Mouse (Mus musculus): Measurements from ENCODE around the gene Mtmr3.

Gene Mtmr3

DNA sequence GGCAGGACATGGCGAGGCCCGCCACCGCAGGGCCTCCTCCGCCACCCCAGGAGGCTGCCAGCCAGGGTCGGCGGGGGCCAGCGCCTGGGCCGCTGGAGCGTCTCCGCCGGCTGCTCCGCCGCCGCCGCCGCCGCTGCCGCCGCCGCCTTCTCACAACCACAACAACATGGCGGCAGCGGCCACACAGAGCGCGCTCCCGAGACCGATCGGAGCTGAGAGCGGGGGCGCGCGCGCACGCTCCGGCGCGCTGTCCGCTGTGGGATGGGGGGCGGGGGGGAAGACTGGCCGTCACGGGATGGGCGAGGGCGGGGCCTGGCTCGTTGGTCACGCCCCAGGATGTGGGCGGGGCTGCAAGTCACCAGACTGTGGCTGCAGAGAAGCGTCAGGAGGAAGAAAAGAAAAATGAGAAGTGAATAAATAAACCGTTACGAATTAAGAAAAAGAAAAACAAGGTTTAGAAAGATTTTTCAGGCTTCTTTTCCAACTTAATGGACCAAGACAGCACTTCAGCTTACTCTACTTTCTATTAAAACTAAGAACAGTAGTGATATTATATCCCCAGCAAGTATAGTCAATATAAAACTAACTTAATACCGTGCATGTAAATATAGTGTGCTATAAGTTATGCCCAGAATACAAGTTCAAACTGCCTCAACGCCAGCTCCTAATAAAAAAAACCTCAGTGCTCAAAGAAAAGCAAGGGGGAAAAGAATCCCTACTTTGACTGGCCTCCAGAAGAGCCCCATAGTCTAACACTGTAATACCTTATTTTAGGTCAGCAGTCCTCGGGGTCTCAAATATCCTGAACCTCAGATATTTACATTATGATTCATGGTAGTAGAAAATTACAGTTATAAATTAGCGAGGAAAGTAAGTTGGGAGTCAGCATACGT lies at the start of gene Mtmr3:
Gene Mtmr3, minus strand, starts transcription at position 256 of the 893 bp plus-strand sequence.
- peak; percentile 88 for DNase-seq (ENCODE audit: low read depth, low spot score)

DNA sequence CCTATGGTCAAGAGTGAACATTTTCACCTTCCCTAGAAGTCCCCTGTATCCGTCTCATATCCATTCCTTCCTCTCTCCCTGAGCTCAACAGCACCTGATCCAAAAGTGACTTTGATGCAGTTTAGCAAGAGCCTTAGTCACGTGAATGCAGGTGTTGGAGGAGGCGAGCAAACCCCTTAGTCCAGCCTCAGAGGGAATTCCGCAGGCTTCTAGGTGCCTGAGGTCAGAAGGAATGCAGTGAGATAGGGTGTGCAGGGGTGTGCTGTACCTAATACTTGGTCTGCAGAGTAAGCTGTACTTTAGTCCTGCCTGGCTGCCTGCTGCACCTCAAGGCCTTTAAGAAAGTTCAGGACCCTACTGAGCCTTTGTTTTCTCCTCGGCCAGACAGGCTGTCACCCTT lies 49.1 kb upstream of the Mtmr3 start:
- no peak for DNase-seq (ENCODE audit: low read depth, low spot score)

DNA sequence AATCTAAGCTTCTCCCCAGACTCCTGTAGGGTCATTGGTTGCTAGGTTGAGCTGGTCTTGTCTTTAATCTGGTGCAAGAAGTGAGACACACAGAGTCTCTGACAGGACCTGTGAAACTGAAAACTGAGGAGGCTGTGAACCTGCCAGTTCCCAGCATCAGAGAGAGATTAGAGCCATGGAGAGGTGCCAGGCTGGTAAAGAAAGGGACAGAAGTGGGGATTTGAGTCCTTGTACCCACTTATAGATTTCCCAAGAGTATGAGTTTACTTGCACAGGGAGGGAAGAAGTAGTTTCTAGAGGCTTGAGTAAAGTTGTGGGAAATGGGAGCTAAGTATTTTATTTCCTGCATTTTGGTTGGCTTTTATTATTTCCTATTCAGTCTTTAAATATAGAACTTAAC lies 46.5 kb upstream of the Mtmr3 start:
- DNase-seq (ENCODE audit: low read depth, low spot score) = no peak

DNA sequence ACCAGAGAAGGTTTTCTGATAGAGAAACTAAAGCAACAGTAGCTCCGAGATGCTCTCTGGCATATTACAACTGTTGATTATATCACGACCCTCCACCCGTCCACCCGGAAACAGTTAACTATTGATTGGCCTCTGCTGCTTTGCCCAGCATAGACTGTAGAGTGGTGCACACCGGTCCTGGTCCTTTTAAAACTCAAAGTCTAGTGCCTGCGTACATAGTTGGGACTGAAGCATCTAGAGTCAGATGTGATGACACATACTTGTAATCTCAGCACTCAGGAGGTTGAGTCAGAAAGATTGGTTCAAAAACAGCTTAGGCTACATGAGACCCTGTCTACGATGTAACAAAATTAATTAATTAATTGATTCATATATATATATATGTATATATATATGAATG lies 43.6 kb upstream of the Mtmr3 start:
- no peak for DNase-seq (ENCODE audit: low read depth, low spot score)

GRCm38 (mm10) chr11:4637534-4638234 lies 43.0 kb upstream of the Mtmr3 start, which contains the start of gene Ascc2:
Ascc2 (plus strand) TSS chr11:4637747.
- DNase-seq (ENCODE audit: low read depth, low spot score) = peak; percentile 69

DNA sequence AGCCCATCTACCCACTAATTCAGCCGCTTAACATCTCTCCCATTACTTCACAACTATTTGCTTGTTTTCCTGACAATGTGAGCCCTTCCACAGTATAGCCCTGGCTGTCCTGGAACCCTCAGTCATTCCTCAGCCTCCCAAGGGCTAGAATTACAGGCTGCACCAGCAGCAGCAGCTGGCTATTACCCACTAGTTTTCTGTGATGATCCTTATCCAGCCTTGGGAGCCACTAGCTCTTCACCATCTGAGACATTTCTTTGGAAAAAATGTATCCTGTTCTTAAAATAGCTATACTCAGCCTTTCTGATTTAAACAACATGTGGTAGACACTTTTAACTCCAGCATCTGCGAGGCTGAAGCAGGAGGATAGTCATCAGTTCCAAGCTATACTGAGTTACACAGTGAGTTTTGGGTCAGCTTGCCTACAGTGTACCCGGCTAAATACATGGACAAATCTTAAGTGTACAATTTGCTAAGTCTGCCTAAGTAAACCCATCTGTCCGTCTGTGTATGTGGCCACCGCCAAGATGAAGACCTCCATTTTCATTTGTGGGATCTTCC lies 42.2 kb upstream of the Mtmr3 start:
- DNase-seq (ENCODE audit: low read depth, low spot score) = no peak

DNA sequence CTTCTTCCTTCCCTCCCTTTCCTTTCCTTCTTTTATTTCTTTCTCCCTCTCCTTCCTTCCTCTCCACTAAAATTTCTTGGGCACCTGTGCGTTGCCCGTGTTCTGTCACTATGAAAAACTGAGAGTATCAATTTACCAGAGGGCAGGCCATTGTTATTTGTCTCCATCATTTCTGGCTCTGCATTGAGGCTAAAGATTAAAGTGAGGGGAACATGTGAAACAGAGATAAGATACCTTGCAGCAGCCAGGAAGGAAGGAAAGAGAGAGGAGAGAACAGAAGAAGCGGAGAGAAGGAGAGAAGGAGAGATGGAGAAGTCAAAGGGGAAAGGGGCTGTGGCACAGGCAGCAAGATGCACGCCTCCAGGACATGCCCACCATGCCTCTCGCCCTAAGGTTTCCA lies 39.7 kb upstream of the Mtmr3 start:
- DNase-seq (ENCODE audit: low read depth, low spot score) = no peak

DNA sequence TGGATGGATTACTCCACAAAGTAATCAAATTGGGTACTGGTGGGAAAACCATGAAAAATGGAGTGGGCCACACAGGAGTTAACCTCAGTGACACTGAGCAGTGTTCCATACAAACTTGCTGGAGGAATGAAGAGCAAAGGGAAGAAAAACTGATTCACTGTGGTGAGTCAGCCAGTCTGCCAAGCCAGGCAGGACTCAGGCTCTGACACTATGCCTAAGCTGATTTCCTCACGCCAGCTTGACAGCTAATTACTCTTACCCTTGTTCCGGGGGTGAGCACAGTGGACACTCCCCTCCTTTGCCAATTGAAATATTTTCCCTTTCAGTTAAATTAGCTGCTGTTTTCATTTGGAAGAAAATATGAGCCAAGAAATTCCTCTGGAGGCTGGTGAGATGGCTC lies 38.8 kb upstream of the Mtmr3 start:
- no peak for DNase-seq (ENCODE audit: low read depth, low spot score)

- no peak for DNase-seq (ENCODE audit: low read depth, low spot score)
These were observed 35.2 kb upstream of the Mtmr3 start for GRCm38 (mm10) chr11:4629861-4630280.

DNA sequence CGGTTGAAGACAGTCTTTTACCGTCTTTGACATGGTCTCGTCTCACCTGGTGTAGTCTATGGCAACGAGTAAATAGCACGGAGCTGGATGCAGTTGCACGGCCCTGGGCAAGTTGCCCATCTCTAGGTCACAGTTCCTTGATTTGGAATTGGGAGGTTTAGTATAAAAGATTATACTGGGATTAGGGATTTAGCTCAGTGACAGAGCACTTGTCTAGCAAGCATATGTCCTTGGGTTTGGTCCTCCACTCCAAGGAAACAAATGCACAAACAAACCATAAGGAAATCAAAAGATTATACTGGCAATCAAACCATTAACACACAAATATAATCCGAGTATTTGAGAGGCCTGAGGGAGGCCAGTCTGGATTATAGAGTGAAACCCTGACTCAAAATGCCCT lies 33.0 kb upstream of the Mtmr3 start:
- DNase-seq (ENCODE audit: low read depth, low spot score) = peak; percentile 56

DNA sequence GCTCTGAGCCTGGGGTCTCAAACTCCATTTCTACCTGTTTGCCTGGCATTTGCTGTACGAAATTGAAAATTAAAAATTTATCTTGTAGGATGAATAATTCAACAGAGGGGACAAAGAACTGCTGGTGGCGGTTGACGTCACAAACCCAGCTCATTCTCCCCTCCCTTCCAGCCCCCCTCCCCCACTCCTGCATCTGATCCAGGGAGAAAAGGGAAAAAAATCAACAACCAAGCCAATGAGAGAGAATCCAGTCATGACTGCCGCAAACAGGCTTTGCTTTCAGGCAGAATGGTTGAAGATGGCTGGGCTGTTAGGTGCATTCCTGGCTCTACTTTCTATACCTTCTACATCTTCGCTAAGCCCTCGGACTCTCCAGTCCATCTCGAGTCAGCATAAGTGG lies 31.3 kb upstream of the Mtmr3 start:
- no peak for DNase-seq (ENCODE audit: low read depth, low spot score)

DNA sequence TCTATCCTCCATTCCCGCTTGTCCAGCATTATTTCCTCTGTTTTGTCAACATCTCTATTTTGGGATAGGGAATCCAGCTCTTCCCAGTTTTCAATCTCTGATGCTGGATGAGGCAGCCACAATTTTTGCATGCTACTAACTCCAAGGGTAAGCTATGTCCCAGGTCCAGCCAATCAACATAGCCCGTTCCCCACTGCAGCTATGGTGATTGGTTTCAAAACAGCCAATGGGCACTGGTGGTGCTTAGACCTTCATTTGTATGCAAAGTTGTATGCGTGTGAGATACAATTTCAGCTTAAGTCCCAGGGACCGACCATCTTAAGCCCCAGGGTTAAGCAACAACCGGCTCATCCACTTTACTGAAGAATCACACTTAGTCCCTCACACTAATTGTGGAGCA lies 28.3 kb upstream of the Mtmr3 start:
- no peak for DNase-seq (ENCODE audit: low read depth, low spot score)

GRCm38 (mm10) chr11:4622442-4622986 lies 27.9 kb upstream of the Mtmr3 start:
- DNase-seq (ENCODE audit: low read depth, low spot score) = no peak

GRCm38 (mm10) chr11:4621866-4622265 lies 27.2 kb upstream of the Mtmr3 start:
- DNase-seq (ENCODE audit: low read depth, low spot score) = no peak

- no peak for DNase-seq (ENCODE audit: low read depth, low spot score)
These were observed 25.9 kb upstream of the Mtmr3 start for GRCm38 (mm10) chr11:4620501-4621108.

- no peak for DNase-seq (ENCODE audit: low read depth, low spot score)
These were observed 25.4 kb upstream of the Mtmr3 start, which contains the start of gene Gm11032 for GRCm38 (mm10) chr11:4620017-4620485. Gm11032 (plus strand) TSS chr11:4620067.

DNA sequence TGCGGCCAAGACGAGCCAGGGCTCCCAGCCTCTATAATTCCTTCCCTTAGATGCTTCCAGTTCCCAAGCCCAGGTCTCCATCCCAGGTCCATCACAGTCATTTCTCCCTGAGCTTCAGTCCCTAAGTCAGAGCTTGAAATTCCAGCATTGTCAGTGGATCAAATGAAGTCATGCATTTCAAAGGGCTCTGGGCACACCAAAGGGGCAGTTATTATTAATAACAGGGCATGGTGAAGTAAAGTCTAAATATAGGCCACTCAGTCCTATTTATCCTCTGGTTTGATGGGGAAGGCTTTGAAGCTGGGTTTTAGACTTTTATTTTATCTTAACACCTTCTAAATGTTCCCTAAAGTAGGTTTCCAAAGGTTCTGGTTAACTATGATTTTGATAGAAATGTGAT lies 17.2 kb upstream of the Mtmr3 start:
- no peak for DNase-seq (ENCODE audit: low read depth, low spot score)

DNA sequence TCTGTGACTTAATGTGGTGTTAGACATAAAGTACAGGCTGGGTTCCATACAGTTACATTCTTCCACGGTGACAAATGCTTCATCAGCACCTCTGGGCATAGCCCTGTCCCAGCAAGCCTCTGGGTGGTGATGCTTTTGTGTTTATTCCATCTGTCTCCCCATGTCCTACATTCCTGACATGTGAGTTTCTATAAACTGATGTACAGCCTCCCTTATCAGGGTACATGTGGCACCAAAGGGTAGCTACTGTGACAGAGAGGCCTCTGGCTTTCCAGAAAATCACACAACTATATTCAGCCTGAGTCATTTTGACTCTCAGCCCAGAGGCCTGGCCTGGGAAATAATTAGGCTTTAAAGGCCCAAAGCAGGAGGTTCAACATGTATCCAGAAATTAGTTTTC lies 11.9 kb upstream of the Mtmr3 start:
- no peak for DNase-seq (ENCODE audit: low read depth, low spot score)

GRCm38 (mm10) chr11:4605414-4605813 lies 10.8 kb upstream of the Mtmr3 start:
- DNase-seq (ENCODE audit: low read depth, low spot score) = no peak

- no peak for DNase-seq (ENCODE audit: low read depth, low spot score)
These were observed 9.8 kb upstream of the Mtmr3 start for GRCm38 (mm10) chr11:4604441-4604840.

DNA sequence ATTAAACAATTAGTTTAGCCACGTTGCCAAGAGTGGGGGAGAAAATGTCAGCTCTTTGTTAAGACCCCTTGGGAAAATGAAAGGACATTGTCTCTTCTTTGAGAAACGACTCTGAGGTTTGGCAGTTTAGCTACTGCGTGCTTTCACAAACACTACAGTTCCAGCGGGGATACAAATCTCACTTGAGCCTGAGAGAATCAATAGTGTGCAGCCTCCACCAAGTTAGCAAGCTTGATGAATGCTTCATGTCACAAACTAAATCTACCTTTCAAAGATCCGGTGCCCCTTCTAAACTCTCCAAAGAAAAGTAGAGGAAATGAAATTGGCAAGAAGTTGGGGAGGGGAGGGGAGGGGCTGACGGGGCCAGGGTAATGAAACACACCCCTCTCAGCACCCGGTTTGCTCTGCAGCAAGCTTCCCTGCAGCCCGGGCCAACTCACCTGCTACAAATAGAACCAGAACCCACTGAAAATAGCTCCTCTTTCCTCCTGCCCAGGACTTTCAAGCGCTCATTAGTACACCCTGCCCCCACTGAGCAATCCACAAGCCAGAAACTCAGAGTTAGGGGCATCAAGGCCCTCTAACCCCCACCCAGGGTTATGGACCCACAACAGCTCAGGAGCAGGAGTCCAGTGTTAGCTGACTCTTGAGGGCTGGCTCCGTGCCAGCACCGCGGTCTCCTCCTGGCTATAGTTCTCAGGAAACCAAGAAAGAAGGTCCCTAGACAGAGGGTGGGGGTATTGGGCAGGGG lies 8.2 kb upstream of the Mtmr3 start:
- no peak for DNase-seq (ENCODE audit: low read depth, low spot score)
